Mouse (Mus musculus): Measurements from ENCODE around the gene Grpr. TPM values are rescaled to one million over a fixed set of nuclear protein-coding genes. Genes with fewer than 3 reads are reported as not detected.

Grpr gene
- polyA plus RNA-seq (2016; fragmentation: Nextera tagmentation; extraction: Ambion mirVana) = 0.08 TPM in 1 of 2 replicates, not detected in the other

DNA sequence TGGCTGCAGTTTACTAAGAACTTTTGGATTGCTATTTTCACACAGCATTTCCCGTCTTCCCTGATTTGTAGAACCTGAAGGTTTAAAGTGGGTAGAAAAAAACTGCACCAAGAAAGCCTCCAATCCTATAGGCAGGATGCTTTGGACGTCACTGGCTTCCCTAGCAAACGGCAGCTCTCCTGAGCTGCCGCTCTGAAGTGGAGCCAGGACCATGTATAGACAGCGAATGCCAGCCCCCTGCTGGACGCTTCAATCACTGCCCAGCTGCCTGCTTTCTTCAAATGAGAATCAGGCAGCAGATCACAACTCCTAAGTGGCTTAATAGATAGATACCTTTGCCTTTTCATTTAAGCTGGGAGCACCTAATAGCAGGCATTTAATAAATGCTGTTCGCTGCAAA is at the start of gene Grpr:
Gene Grpr, minus strand, starts transcription at position 12 of the 400 bp plus-strand sequence.
- Histone ChIP-seq H3K4me3 (replicated peaks) (no peak within 1 kb of the TSS), H3K9ac (no peak within 1 kb of the TSS), H3K4me1 (no peaks in the 10 kb centered on the region), H3K4me2 (no peak within 1 kb of the TSS), H3K9me3 (no peaks in the 10 kb centered on the region), H3K36me3 (replicated peaks) (no peaks in the 10 kb centered on the region), H3K27ac (no peak within 1 kb of the TSS), H3K27me3 (peaks cover 45% of the 10 kb centered on the region)
- 21% methylated on average over 7 of the region's 7 CpGs for WGBS
- peak; percentile 85; the same call in 1 of the 2 replicates for ATAC-seq (ENCODE audit: low FRiP score)

DNA sequence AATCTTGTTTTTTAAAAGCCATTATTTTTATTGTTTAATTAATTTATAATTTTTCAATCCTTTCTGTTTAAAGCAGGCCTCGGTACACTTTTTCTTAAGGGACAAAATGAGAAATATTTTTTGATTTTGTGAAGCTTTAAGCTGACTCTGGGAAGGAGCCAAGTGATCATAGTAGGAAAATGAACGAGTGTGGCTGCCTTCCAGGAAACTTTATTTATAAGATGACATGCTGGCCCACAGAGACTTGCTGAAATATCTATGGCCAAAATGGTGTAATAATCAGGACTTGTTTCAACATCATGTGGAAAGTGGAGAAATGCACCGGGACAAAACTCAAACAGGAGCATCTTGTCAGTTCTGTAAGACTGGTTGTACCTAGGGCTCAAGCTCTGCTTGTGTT is 11.0 kb upstream of the Grpr start:
- 80% methylated on average over 3 of the region's 3 CpGs for WGBS
- no peaks in the 10 kb centered on the region for H3K36me3 ChIP-seq (replicated peaks)

DNA sequence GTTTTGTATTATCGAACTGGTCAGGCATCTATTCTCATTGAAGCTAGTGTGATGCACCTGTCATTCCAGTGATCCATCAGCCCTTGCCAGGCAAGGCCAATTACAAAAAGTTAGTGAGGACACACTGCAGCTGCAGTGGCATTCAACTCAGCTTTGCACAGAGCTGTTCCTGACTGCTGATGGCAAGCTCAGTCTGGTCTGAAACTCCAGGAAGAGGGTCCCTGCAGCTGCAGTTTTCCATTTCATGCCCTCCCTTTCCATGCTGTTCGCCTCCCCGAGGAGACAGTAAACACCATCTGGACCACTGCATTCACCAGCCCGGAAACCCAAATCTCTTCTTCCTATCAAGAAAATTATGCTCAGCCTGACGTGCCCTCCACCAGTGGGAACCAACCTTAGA is 2.4 kb downstream of the Grpr start:
- no peak overlapping the region for H3K4me2 ChIP-seq
- peaks cover 35% of the 10 kb centered on the region for H3K27me3 ChIP-seq
- H3K27ac ChIP-seq = no peak overlapping the region
- no peak overlapping the region for H3K9ac ChIP-seq
- ATAC-seq (ENCODE audit: low FRiP score) = no peak
- no peaks in the 10 kb centered on the region for H3K4me1 ChIP-seq
- H3K9me3 ChIP-seq = no peaks in the 10 kb centered on the region
- WGBS = 82% methylated on average over 5 of the region's 5 CpGs
- no peak overlapping the region for H3K4me3 ChIP-seq (replicated peaks)
- no peaks in the 10 kb centered on the region for H3K36me3 ChIP-seq (replicated peaks)

More for the DNA sequence above, 11.0 kb upstream of the Grpr start:
- Histone ChIP-seq H3K27me3 (peaks cover 9% of the 10 kb centered on the region; the same call in 1 of the 2 replicates), H3K9ac (no peak overlapping the region), H3K9me3 (no peaks in the 10 kb centered on the region), H3K4me1 (no peaks in the 10 kb centered on the region), H3K27ac (no peak overlapping the region), H3K4me2 (no peak overlapping the region), H3K4me3 (replicated peaks) (no peak overlapping the region)
- no peak for ATAC-seq (ENCODE audit: low FRiP score)

DNA sequence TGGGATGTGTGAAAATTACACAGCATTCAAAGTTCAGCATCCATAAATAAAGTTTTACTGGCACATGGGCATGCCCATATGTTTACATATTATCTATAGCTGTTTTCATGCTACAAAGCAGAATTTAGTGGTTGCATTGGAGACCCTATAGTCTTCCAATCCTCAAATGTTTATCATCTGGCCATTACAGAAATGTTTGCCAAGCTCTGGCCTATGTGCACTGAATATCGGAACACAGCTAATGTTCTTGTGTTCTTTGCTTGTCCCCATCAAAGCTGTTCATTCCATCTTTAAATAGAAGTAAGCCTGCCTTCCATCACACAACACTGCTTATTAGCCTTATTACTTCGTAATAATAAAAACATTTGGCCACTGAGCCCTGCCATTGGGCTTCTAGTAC is 16.6 kb downstream of the Grpr start:
- Histone ChIP-seq H3K9me3 (no peaks in the 10 kb centered on the region), H3K4me2 (no peak overlapping the region), H3K9ac (no peak overlapping the region), H3K27ac (no peak overlapping the region), H3K27me3 (peaks cover 7% of the 10 kb centered on the region), H3K36me3 (replicated peaks) (no peaks in the 10 kb centered on the region), H3K4me3 (replicated peaks) (no peak overlapping the region), H3K4me1 (no peaks in the 10 kb centered on the region)
- no peak for ATAC-seq (ENCODE audit: low FRiP score)
- 77% methylated on average over 2 of the region's 2 CpGs for WGBS

DNA sequence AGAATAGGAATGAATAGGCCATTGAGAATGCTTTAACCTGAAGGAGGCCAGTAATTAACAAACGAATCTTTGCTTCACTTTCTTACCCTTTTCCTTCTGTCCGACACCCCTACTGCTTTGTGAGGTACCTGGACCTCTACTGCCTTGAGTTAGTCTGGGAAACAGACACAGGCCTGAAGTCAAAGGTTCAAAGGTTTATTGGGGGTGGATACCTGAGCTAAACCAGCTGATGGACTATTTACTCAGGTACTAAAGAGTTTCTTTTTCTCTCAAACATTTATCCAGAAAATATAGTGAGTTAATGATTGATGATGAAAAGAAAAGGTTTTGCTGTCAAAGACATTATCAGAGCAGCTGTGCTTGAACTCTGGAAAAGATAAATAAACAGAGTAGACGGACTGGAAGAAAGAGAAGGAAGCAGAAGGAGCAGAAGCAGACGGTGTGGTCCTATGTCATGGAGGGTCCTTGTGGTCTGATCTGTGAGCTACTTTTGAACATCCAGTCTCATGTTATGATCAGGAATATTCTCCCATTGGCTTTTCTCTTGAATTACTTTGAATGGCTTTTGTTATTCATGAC is 30.4 kb downstream of the Grpr start:
- H3K27me3 ChIP-seq = peaks cover 16% of the 10 kb centered on the region
- no peaks in the 10 kb centered on the region for H3K4me1 ChIP-seq
- H3K9ac ChIP-seq = no peak overlapping the region
- H3K36me3 ChIP-seq (replicated peaks) = no peaks in the 10 kb centered on the region
- H3K4me3 ChIP-seq (replicated peaks) = no peak overlapping the region
- H3K9me3 ChIP-seq = no peaks in the 10 kb centered on the region
- H3K4me2 ChIP-seq = no peak overlapping the region
- no peak for ATAC-seq (ENCODE audit: low FRiP score)
- WGBS = 80% methylated on average over 4 of the region's 4 CpGs
- no peak overlapping the region for H3K27ac ChIP-seq

DNA sequence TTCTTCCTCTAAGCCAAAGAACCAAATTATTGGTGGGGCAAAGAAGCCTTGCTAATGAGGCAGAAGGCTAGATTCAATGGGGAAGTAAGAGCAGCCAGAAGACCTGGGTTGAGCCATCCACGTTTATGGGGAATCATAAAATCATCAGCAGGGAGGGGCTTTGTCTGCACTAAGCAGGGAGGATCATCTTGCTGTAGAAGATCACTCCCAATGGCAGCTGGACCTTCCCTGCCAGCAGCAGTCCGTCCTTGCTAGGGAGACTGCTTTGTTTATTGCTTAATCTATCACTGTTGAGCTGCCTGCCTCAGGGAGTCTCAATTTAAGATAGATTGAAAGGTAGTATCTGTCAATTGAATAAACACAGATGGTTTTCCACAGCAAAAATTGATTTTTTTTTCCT is 37.7 kb downstream of the Grpr start:
- no peak for ATAC-seq (ENCODE audit: low FRiP score)

DNA sequence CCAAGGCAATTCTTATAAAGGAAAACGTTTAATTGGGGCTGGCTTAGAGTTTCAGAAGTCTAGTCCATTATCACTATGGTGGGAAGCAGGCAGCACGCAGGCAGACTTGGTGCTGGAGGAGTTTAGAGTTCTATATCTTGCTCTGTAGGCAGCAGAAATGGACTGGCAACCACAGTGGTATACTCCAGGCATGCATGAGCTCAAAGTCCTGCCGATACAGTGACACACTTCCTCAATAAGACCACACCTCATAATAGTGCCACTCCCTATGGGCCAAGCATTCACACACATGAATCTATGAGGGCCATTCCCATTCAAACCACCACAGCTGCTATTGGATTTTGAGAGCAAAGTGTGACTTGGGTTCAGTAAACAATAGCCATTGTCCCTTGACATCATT is 47.4 kb downstream of the Grpr start:
- no peak for ATAC-seq (ENCODE audit: low FRiP score)
- H3K36me3 ChIP-seq (replicated peaks) = no peaks in the 10 kb centered on the region
- H3K9ac ChIP-seq = no peak overlapping the region
- no peak overlapping the region for H3K4me2 ChIP-seq
- no peak overlapping the region for H3K4me3 ChIP-seq (replicated peaks)
- no peaks in the 10 kb centered on the region for H3K9me3 ChIP-seq
- 80% methylated on average over 3 of the region's 3 CpGs for WGBS
- H3K4me1 ChIP-seq = no peaks in the 10 kb centered on the region
- peaks cover 6% of the 10 kb centered on the region; the same call in 1 of the 2 replicates for H3K27me3 ChIP-seq
- no peak overlapping the region for H3K27ac ChIP-seq

More for the DNA sequence above, 37.7 kb downstream of the Grpr start:
- no peaks in the 10 kb centered on the region for H3K4me1 ChIP-seq
- no peaks in the 10 kb centered on the region for H3K36me3 ChIP-seq (replicated peaks)
- H3K9me3 ChIP-seq = no peaks in the 10 kb centered on the region
- peaks cover 35% of the 10 kb centered on the region for H3K27me3 ChIP-seq
- H3K9ac ChIP-seq = no peak overlapping the region
- no peak overlapping the region for H3K27ac ChIP-seq
- WGBS = 42% methylated on average over 2 of the region's 2 CpGs
- no peak overlapping the region for H3K4me3 ChIP-seq (replicated peaks)
- H3K4me2 ChIP-seq = no peak overlapping the region

Other genes with a start within 250 kb of the Grpr start
- 0.55 and 0.89 TPM in 2 replicates for gene Rnf138rt1, start 211.7 kb upstream of the Grpr start, polyA plus RNA-seq (2016; fragmentation: Nextera tagmentation; extraction: Ambion mirVana)

Measured in forebrain, embryonic 12.5 days (tissue).